Mouse (Mus musculus) ovary, adult 18-20 months (tissue): Measurements from ENCODE around the gene Plpp1.

Experiments used
- DNase-seq: peaks from one replicate; pipeline ENCODE4 v3.0.0; 2022; ENCODE audit warnings: low spot score, mixed read lengths

Plpp1 gene

DNA sequence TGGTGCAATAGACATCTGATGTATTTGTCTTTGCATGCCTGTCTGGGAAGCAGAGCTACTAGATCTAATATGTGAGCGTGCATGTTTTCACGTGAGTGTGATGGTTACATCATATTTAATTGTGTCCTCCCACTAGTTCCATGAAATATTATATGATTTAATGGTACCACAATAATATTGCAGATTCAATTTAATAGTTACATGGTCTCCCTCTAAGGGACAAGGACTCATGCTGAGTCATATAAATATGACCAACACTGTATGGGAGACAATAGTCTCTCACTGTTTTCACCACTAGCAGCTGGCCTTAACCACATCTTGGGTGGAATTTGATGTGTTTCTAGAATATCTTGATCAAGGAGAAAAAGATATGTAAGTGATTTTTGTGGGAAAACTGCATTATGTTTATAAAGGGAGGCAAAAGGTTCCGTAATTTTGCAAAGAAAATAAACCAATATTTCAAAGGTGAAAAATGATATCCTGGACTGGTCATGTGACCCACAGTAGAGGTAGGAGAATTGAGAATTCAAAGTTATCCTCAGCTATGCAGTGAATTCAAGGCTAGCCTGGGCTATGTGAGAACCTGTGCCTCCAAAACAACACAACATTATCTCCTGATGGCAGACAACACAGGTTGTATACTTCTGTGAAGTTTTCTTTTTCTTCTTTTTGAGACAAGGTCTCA is 26.5 kb upstream of the Plpp1 start:
- no peak for DNase-seq

DNA sequence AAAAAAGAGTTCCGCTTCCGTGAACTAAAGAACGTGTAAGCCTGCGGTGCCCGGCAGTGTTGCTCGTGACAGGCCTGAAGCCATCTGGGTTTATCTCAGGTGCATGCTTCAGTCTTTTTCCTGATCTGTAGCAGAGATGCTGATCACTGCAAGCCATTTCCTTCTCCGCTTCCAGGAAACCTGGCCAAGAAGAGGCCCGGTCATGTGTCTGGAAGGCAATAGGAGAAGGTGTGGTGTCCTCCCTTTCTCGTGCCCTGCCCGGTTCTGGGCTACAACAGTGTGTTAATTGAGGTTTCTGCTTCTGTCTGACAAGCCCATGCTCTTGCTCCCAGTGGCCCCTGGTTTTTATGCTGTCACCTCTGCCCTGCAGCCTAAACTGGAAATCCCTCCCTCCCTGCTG is 24.7 kb upstream of the Plpp1 start:
- no peak for DNase-seq

- no peak for DNase-seq
These were observed 22.2 kb upstream of the Plpp1 start for GRCm38 (mm10) chr13:112778407-112778806.

GRCm38 (mm10) chr13:112785305-112785704 is 15.3 kb upstream of the Plpp1 start:
- no peak for DNase-seq

GRCm38 (mm10) chr13:112786142-112786541 is 14.4 kb upstream of the Plpp1 start:
- no peak for DNase-seq

- DNase-seq = no peak
These were observed 13.6 kb upstream of the Plpp1 start for GRCm38 (mm10) chr13:112786942-112787533.

DNA sequence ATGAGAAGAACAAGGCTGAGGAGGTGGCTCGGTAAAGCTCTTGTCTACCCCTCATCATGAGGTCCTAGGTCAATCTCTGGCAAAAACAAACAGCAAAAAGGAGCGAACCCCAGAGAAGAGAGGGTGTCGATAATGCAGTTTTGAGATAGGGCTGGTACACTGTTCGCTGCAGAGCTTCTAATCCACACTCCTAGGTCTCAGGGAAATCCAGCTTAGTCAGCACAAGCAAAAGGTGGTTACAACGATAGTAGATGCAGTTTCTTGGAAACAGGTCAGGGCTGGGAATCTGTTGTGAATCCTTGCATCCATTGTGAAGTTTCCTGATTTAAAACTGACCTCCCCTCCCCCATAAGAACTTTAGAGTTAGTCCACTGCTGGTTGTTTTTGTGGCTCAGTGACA is 9.8 kb upstream of the Plpp1 start:
- no peak for DNase-seq

DNA sequence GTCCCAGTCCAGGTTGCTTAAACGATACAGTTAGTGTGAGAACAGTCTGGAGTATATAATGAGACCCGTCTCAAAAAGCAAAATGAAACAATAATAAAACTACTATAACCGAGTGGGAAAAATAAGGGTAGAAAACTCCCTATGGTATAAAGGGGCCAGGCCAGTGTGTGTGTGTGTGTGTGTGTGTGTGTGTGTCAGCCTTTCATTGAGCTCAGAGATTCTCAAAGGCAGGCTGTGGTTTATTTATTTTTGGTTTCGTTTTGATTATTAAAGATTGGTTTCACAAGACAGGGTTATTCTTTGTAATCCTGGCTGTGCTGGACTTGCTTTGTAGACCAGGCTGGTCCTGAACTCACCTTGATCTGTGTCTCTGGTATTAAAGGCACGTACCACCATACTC is 8.7 kb upstream of the Plpp1 start:
- DNase-seq = no peak

- DNase-seq = no peak
These were observed 2.2 kb upstream of the Plpp1 start for GRCm38 (mm10) chr13:112798243-112798952.

GRCm38 (mm10) chr13:112798953-112799305 is 1.7 kb upstream of the Plpp1 start:
- DNase-seq = no peak

DNA sequence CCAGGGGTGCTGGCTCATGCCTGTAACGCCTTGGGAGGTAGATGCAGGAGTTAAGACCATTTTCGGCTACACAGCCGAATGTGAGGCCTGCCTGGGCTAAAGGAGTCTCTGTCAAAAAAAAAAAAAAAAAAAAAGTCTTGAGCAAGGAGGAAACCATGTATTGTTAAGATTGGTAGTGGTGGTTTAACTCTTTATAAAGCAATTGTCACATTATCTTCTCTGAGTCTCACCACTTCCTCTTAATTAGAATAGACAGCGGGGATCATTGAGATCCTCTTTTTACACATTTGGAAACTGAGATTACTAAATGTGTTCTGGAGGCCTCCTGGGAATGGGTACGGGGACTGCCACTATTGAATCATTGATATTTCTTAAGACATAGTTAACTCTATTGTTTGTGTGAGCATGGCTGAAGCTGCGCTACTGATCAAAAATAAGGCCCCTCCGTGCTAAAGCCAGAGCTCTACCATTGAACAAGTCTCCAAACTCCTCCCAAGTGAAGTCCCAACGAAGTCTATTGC is 811 bp upstream of the Plpp1 start:
- no peak for DNase-seq

- no peak for DNase-seq
These were observed 901 bp downstream of the Plpp1 start for GRCm38 (mm10) chr13:112801381-112802004.

DNA sequence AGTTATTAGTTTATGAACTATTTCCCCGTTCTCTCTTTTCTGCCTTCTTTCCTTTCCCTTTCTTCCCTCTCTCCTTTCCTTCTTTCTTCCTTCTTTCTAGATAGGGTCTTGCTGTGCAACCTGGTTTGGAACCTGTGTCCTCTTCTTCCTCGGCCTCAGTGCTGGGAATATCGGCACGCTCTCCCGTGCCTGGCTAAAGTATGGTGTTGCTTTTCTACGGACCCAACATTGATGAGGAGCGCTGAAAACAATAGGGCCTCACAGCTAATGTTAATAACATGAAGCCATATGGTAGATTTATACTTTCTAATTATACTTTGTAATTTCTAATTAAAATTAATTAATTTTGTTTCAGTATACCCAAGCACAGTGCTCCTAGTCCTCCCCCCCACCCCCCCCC is 2.5 kb downstream of the Plpp1 start:
- no peak for DNase-seq

- no peak for DNase-seq
These were observed 3.1 kb downstream of the Plpp1 start for GRCm38 (mm10) chr13:112803661-112804060.

- DNase-seq = no peak
These were observed 4.9 kb downstream of the Plpp1 start for GRCm38 (mm10) chr13:112805529-112805928.

GRCm38 (mm10) chr13:112807936-112808667 is 7.5 kb downstream of the Plpp1 start:
- DNase-seq = no peak

GRCm38 (mm10) chr13:112809504-112810247 is 9.1 kb downstream of the Plpp1 start:
- no peak for DNase-seq

GRCm38 (mm10) chr13:112810248-112810645 is 9.7 kb downstream of the Plpp1 start:
- DNase-seq = no peak

- DNase-seq = no peak
These were observed 10.2 kb downstream of the Plpp1 start for GRCm38 (mm10) chr13:112810751-112811150.

GRCm38 (mm10) chr13:112811708-112812403 is 11.3 kb downstream of the Plpp1 start:
- no peak for DNase-seq

GRCm38 (mm10) chr13:112815996-112816395 is 15.4 kb downstream of the Plpp1 start:
- DNase-seq = no peak
